Mouse (Mus musculus): Measurements from ENCODE around the gene Cacna1a. TPM values are rescaled to one million over a fixed set of nuclear protein-coding genes. Genes with fewer than 3 reads are reported as not detected.
A peak's percentile ranks its signal among the peaks of the same experiment; 100 is the strongest.

Gene Cacna1a
- total and polyA plus RNA-seq, 2 experiments from 2014 or later: 16.5 to 70.5 TPM

GRCm38 (mm10) chr8:84579595-84579994 lies 191.4 kb downstream of the Cacna1a start:
- Histone ChIP-seq H3K9ac (replicated peaks; ENCODE audit: low read length) (no peak overlapping the region), H3K4me3 (ENCODE audit: low read length) (no peak overlapping the region), H3K4me1 (ENCODE audit: insufficient read depth, low read length) (no peaks in the 10 kb centered on the region), H3K27me3 (ENCODE audit: insufficient read depth, low read length) (no peaks in the 10 kb centered on the region), H3K9me3 (ENCODE audit: low read length) (no peaks in the 10 kb centered on the region), H3K27ac (no peak overlapping the region), H3K36me3 (ENCODE audit: insufficient read depth, low read length) (peaks cover 12% of the 10 kb centered on the region; the same call in 1 of the 2 replicates), H3K4me2 (ENCODE audit: low read depth, low read length) (no peak overlapping the region)
- WGBS: 17% methylated on average over 3 of the region's 3 CpGs
- DNase-seq (ENCODE audit: low spot score) (peak; percentile 74), ATAC-seq (peak; percentile 10; the same call in 1 of the 2 replicates)
- peak; percentile 90 for TF ChIP-seq CTCF (IDR thresholded peaks at IDR 0.05; ENCODE audit: low read depth)

GRCm38 (mm10) chr8:84585311-84585710 lies 197.1 kb downstream of the Cacna1a start:
- no peaks in the 10 kb centered on the region for H3K9me3 ChIP-seq (ENCODE audit: low read length)
- H3K27ac ChIP-seq: no peak overlapping the region
- no peaks in the 10 kb centered on the region for H3K4me1 ChIP-seq (ENCODE audit: insufficient read depth, low read length)
- H3K9ac ChIP-seq (replicated peaks; ENCODE audit: low read length): no peak overlapping the region
- no peaks in the 10 kb centered on the region for H3K27me3 ChIP-seq (ENCODE audit: insufficient read depth, low read length)
- H3K4me3 ChIP-seq (ENCODE audit: low read length): no peak overlapping the region
- peak; percentile 41 for TF ChIP-seq CTCF (IDR thresholded peaks at IDR 0.05; ENCODE audit: low read depth)
- 48% methylated on average over 1 of the region's 1 CpGs for WGBS
- no peak overlapping the region for H3K4me2 ChIP-seq (ENCODE audit: low read depth, low read length)
- DNase-seq (ENCODE audit: low spot score) (no peak), ATAC-seq (no peak)
- H3K36me3 ChIP-seq (ENCODE audit: insufficient read depth, low read length): peaks cover 25% of the 10 kb centered on the region; the same call in 1 of the 2 replicates

DNA sequence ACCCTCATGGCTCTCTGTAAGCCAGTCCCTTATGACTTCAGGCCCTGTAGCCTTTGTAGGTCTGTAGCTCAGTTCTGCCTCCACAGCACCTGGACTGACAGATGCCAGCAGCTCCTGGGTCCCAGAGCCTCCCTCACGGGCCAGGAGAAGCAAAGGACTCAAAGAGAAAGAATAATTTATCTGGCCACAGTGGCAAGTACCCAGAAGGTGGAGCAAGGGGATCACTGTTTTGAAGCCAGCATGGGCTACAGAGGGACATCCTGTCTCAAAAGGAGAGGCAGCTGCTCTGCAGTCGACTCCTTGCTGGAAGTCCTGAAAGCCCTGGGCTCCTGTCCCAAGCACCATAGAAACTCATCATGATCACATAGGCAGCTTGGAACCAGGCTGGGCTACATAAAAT lies 198.0 kb downstream of the Cacna1a start:
- H3K4me2 ChIP-seq (ENCODE audit: low read depth, low read length): no peak overlapping the region
- H3K4me3 ChIP-seq (ENCODE audit: low read length): no peak overlapping the region
- no peaks in the 10 kb centered on the region for H3K9me3 ChIP-seq (ENCODE audit: low read length)
- 54% methylated on average over 2 of the region's 2 CpGs for WGBS
- peak; percentile 45; the same call in 1 of the 2 replicates for ATAC-seq
- peaks cover 25% of the 10 kb centered on the region; the same call in 1 of the 2 replicates for H3K36me3 ChIP-seq (ENCODE audit: insufficient read depth, low read length)
- H3K4me1 ChIP-seq (ENCODE audit: insufficient read depth, low read length): no peaks in the 10 kb centered on the region
- H3K27me3 ChIP-seq (ENCODE audit: insufficient read depth, low read length): no peaks in the 10 kb centered on the region
- DNase-seq (ENCODE audit: low spot score): no peak
- no peak overlapping the region for H3K27ac ChIP-seq
- TF ChIP-seq CTCF (IDR thresholded peaks at IDR 0.05; ENCODE audit: low read depth): peak; percentile 6; the same call in 1 of the 2 replicates
- H3K9ac ChIP-seq (replicated peaks; ENCODE audit: low read length): no peak overlapping the region

- Histone ChIP-seq H3K4me1 (ENCODE audit: insufficient read depth, low read length) (no peaks in the 10 kb centered on the region), H3K9me3 (ENCODE audit: low read length) (no peaks in the 10 kb centered on the region), H3K27me3 (ENCODE audit: insufficient read depth, low read length) (no peaks in the 10 kb centered on the region), H3K36me3 (ENCODE audit: insufficient read depth, low read length) (peaks cover 30% of the 10 kb centered on the region; the same call in 1 of the 2 replicates), H3K27ac (no peak overlapping the region), H3K9ac (replicated peaks; ENCODE audit: low read length) (no peak overlapping the region), H3K4me3 (ENCODE audit: low read length) (no peak overlapping the region), H3K4me2 (ENCODE audit: low read depth, low read length) (no peak overlapping the region)
- no peak for TF ChIP-seq CTCF (IDR thresholded peaks at IDR 0.05; ENCODE audit: low read depth)
- ATAC-seq (no peak), DNase-seq (ENCODE audit: low spot score) (no peak)
- 73% methylated on average over 11 of the region's 11 CpGs for WGBS
Observed at GRCm38 (mm10) chr8:84588498-84588897, 200.3 kb downstream of the Cacna1a start.

DNA sequence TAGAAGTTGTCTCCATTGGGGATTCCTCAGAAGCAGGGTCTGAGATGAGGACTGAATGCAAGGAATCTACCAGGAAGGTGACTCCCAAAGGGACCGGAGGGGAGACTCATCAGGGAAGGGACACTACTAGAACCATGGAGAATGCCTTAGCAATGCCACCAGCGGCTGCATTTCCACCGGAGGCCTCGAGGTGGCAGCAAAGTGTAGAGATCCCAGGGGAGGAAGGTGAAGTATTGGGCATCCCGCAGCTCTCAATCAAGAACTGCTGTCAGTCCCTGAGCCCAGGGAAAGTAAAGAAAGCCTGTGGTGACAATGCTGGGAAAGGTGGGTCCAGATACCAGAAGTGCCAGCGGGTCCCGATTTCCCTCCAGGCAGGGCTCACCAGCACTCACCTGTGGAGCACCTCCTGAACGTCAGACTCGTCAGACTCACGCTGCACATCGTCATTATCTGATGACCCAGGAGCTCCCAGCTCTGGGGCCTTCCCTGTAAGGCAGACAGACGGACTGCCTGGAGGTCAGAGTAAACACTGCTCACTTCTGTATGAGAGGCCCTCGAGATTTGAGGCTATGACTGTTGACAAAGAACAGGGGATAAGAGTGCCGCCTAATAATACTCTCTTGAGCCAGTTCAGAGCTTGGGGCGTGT lies 203.9 kb downstream of the Cacna1a start:
- Histone ChIP-seq H3K27ac (no peak overlapping the region), H3K4me1 (ENCODE audit: insufficient read depth, low read length) (no peaks in the 10 kb centered on the region), H3K4me2 (ENCODE audit: low read depth, low read length) (no peak overlapping the region), H3K9ac (replicated peaks; ENCODE audit: low read length) (no peak overlapping the region), H3K36me3 (ENCODE audit: insufficient read depth, low read length) (0 out of 2 replicates have a peak, but pooled peaks cover 15% of the 10 kb centered on the region), H3K9me3 (ENCODE audit: low read length) (no peaks in the 10 kb centered on the region), H3K4me3 (ENCODE audit: low read length) (no peak overlapping the region), H3K27me3 (ENCODE audit: insufficient read depth, low read length) (no peaks in the 10 kb centered on the region)
- ATAC-seq (0 out of 2 replicates have a peak, but pooled peaks have one; percentile 6), DNase-seq (ENCODE audit: low spot score) (peak; percentile 81)
- peak; percentile 90 for TF ChIP-seq CTCF (IDR thresholded peaks at IDR 0.05; ENCODE audit: low read depth)
- WGBS: 22% methylated on average over 15 of the region's 15 CpGs

DNA sequence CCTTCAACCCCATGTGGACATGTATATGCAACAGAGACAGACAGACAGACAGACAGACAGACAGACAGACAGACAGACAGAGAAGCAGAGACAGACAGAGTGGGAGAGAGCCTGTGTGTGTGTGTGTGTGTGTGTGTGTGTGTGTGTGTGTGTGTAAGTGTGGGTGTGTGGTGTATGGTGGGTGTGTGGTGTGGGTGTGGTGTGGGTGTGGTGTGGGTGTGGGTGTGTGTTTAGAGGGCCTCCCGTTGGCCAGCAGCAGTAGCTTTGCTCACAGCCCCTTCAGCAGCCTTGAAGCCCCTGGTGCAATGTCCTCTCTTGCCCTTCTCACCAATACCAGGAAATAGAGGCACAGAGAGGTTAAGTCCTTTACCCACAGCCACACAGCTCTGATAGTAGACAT lies 204.9 kb downstream of the Cacna1a start:
- no peak overlapping the region for H3K9ac ChIP-seq (replicated peaks; ENCODE audit: low read length)
- no peak overlapping the region for H3K4me2 ChIP-seq (ENCODE audit: low read depth, low read length)
- H3K9me3 ChIP-seq (ENCODE audit: low read length): no peaks in the 10 kb centered on the region
- no peak overlapping the region for H3K4me3 ChIP-seq (ENCODE audit: low read length)
- TF ChIP-seq CTCF (IDR thresholded peaks at IDR 0.05; ENCODE audit: low read depth): no peak
- WGBS: 60% methylated on average over 1 of the region's 1 CpGs
- H3K4me1 ChIP-seq (ENCODE audit: insufficient read depth, low read length): no peaks in the 10 kb centered on the region
- no peak for DNase-seq (ENCODE audit: low spot score)
- 0 out of 2 replicates have a peak, but pooled peaks cover 15% of the 10 kb centered on the region for H3K36me3 ChIP-seq (ENCODE audit: insufficient read depth, low read length)
- H3K27me3 ChIP-seq (ENCODE audit: insufficient read depth, low read length): no peaks in the 10 kb centered on the region
- no peak overlapping the region for H3K27ac ChIP-seq
- no peak for ATAC-seq

Measured in hindbrain, postnatal 0 days (tissue).